Mouse (Mus musculus) heart, adult 2 months (tissue): ENCODE data around the gene Rnf208. TPM values are rescaled to one million over a fixed set of nuclear protein-coding genes. Genes with fewer than 3 reads are reported as not detected.

Source experiments
- DNase-seq, 2 experiments: peaks; one replicate each; pipeline ENCODE4 v3.0.0; 2021
- H3K27ac ChIP-seq: fragments of 200-600 bp; 2 replicates; pipeline ENCODE4 v1.8.1; 2022
- H3K27me3 ChIP-seq: fragments of 200-500 bp; 2 replicates; pipeline ENCODE4 v1.6.1; 2012; ENCODE audit warnings: mild to moderate bottlenecking, low read length, inconsistent platforms, mixed read lengths; ENCODE audit not compliant: control insufficient read depth, insufficient read depth
- H3K36me3 ChIP-seq: fragments of 200-500 bp; 2 replicates; pipeline ENCODE4 v1.6.1; 2012; ENCODE audit warnings: low read length, inconsistent platforms; ENCODE audit not compliant: control insufficient read depth, insufficient read depth
- H3K4me1 ChIP-seq: fragments of 200-500 bp; 2 replicates; pipeline ENCODE4 v1.6.1; 2011; ENCODE audit warnings: low read length; ENCODE audit not compliant: control insufficient read depth, insufficient read depth
- H3K4me3 ChIP-seq: fragments of 200-600 bp; 2 replicates; pipeline ENCODE4 v1.8.1; 2022
- H3K79me2 ChIP-seq: fragments of 200-500 bp; replicated peaks from 2 replicates; pipeline ENCODE4 v1.6.1; 2012; ENCODE audit warnings: mild to moderate bottlenecking, inconsistent platforms, low read length, moderate library complexity, mixed read lengths; ENCODE audit not compliant: control insufficient read depth, insufficient read depth
- H3K9ac ChIP-seq: fragments of 200-500 bp; 2 replicates; pipeline ENCODE4 v1.6.1; 2012; ENCODE audit warnings: low read depth, mild to moderate bottlenecking, control low read depth, inconsistent platforms, low read length, mixed read lengths
- CTCF ChIP-seq: fragments of 200-600 bp; IDR thresholded peaks from 2 replicates; pipeline ENCODE4 v1.8.1; 2022; ENCODE audit warnings: antibody characterized with exemption, mild to moderate bottlenecking, moderate library complexity
- EP300 ChIP-seq: fragments of 200-500 bp; IDR thresholded peaks from 2 replicates; pipeline ENCODE4 v1.6.1; 2011; ENCODE audit warnings: low read depth, low read length, control low read depth; ENCODE audit not compliant: insufficient read depth
- POLR2A ChIP-seq: fragments of 200-500 bp; IDR thresholded peaks from 2 replicates; pipeline ENCODE4 v1.6.1; 2011; ENCODE audit warnings: mild to moderate bottlenecking, low read depth, low read length, control low read depth; ENCODE audit not compliant: insufficient read depth
- WGBS: fragments of 180-500 bp; shearing (Covaris S2); methylation state at CpG from one replicate; pipeline ENCODE4 v1.1.7; 2018; 5-methylcytosine and 5-hydroxymethylcytosine counted together
- intact Hi-C: fragments of 180-260 bp; cut with DNase I; formaldehyde crosslinking; loops from one replicate; pipeline ENCODE4 v1.15.1; 2025
- polyA plus RNA-seq: library from polyadenylated mRNA; depleted of rRNA; stranded (reverse); fragments of >200 nt; gene quantifications from 2 replicates; pipeline ENCODE4 v1.2.3, GENCODE M21; 2012
- total RNA-seq, 2 experiments: library from RNA; stranded (reverse); gene quantifications; 2 replicates each; pipeline ENCODE4 v1.2.3; 2021

Gene Rnf208
- total and polyA plus RNA-seq, 3 experiments = 0.47 to 2.4 (median 0.61) TPM

DNA sequence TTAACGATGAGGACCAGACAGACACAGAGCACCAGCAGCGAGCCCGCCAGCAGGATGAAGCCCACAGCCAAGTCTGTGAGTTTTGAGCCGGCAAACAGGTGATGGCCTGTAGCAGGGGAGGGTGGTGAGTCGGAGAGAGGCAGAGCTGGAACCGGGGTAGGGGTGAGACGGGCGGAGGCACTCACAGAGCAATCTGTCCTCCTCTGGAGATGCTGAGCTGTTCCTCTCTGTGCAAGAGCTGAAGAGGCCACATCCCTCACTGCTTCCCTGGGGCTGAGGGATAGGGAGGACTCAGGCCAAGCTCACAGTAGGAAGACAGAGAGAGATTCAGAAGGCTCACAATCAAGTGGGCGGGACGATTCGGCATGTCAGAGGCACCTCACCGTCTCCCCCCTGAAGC lies 11.0 kb upstream of the Rnf208 start:
- Histone ChIP-seq H3K4me3 (no peak overlapping the region), H3K27ac (no peak overlapping the region), H3K27me3 (no peaks in the 10 kb centered on the region), H3K9ac (no peak overlapping the region), H3K4me1 (peaks cover 4% of the 10 kb centered on the region), H3K79me2 (no peaks in the 10 kb centered on the region), H3K36me3 (no peaks in the 10 kb centered on the region)
- no peak for DNase-seq
- intact Hi-C loops = no loop called here
- TF ChIP-seq EP300 = no peak
- TF ChIP-seq CTCF = no peak
- 60% methylated on average over 12 of the region's 12 CpGs for WGBS

GRCm38 (mm10) chr2:25233421-25233820 lies 8.6 kb upstream of the Rnf208 start:
- Histone ChIP-seq H3K4me3 (no peak overlapping the region), H3K4me1 (peaks cover 2% of the 10 kb centered on the region; the same call in 1 of the 2 replicates), H3K27ac (no peak overlapping the region), H3K9ac (no peak overlapping the region), H3K36me3 (no peaks in the 10 kb centered on the region), H3K79me2 (no peaks in the 10 kb centered on the region), H3K27me3 (no peaks in the 10 kb centered on the region)
- no peak for DNase-seq
- intact Hi-C loops = no loop called here
- no peak for TF ChIP-seq POLR2A
- TF ChIP-seq CTCF = no peak
- no peak for TF ChIP-seq EP300
- WGBS = 63% methylated on average over 4 of the region's 4 CpGs

DNA sequence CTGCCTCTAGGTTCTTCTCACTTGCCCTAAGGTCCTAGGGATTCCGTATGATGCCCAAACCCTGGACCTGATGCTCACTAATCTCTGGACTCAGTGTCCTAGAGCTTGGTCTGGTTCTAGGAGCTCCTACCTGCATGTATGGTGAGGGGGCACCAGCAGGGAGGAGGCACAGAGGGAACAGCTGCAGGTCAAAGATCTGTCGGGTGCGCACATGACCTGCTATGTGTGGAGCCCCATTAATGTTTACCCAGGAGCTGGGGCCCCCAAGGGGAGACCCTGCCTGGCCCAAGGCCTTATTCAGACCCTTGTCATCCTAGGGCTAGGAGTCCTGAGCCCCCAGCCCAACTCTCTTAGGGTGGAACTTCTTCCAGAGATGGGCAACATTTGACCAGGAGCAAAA lies 8.0 kb upstream of the Rnf208 start, which contains the start of gene Slc34a3:
Slc34a3 (minus strand) TSS at position 315 of the 400 bp plus-strand sequence.
- Histone ChIP-seq H3K36me3 (no peaks in the 10 kb centered on the region), H3K9ac (no peak within 1 kb of the TSS), H3K4me1 (no peaks in the 10 kb centered on the region), H3K27ac (no peak within 1 kb of the TSS), H3K79me2 (no peaks in the 10 kb centered on the region), H3K27me3 (no peaks in the 10 kb centered on the region), H3K4me3 (no peak within 1 kb of the TSS)
- DNase-seq = no peak
- TF ChIP-seq EP300 (no peak), CTCF (no peak), POLR2A (no peak)
- intact Hi-C loops = no loop called here
- 86% methylated on average over 3 of the region's 3 CpGs for WGBS

- H3K9ac ChIP-seq = no peak overlapping the region
- intact Hi-C loops = no loop called here
- no peaks in the 10 kb centered on the region for H3K36me3 ChIP-seq
- no peak for DNase-seq
- WGBS = 54% methylated on average over 5 of the region's 5 CpGs
- H3K4me3 ChIP-seq = no peak overlapping the region
- H3K27ac ChIP-seq = no peak overlapping the region
- no peaks in the 10 kb centered on the region for H3K27me3 ChIP-seq
- no peaks in the 10 kb centered on the region for H3K4me1 ChIP-seq
- TF ChIP-seq CTCF = no peak
- no peak for TF ChIP-seq POLR2A
- no peak for TF ChIP-seq EP300
- no peaks in the 10 kb centered on the region for H3K79me2 ChIP-seq
Measured at GRCm38 (mm10) chr2:25234551-25235220, 7.4 kb upstream of the Rnf208 start.

GRCm38 (mm10) chr2:25236614-25237013 lies 5.4 kb upstream of the Rnf208 start, which contains the start of gene Rnf224:
TSS of gene Rnf224 (minus strand) at chr2:25236787.
- WGBS = 21% methylated on average over 8 of the region's 8 CpGs
- TF ChIP-seq POLR2A = no peak
- TF ChIP-seq CTCF = no peak
- TF ChIP-seq EP300 = no peak
- Histone ChIP-seq H3K36me3 (no peaks in the 10 kb centered on the region), H3K9ac (no peak within 1 kb of the TSS), H3K4me3 (no peak within 1 kb of the TSS), H3K27me3 (no peaks in the 10 kb centered on the region), H3K4me1 (peaks cover 2% of the 10 kb centered on the region; the same call in 1 of the 2 replicates), H3K27ac (no peak within 1 kb of the TSS), H3K79me2 (no peaks in the 10 kb centered on the region)
- DNase-seq = no peak
- intact Hi-C loops = no loop called here

- 58% methylated on average over 4 of the region's 4 CpGs for WGBS
- intact Hi-C loops = no loop called here
- Histone ChIP-seq H3K27me3 (peaks cover 2% of the 10 kb centered on the region; the same call in 1 of the 2 replicates), H3K27ac (no peak overlapping the region), H3K9ac (no peak overlapping the region), H3K36me3 (no peaks in the 10 kb centered on the region), H3K4me1 (peaks cover 2% of the 10 kb centered on the region; the same call in 1 of the 2 replicates), H3K79me2 (no peaks in the 10 kb centered on the region), H3K4me3 (no peak overlapping the region)
- DNase-seq = no peak
- no peak for TF ChIP-seq POLR2A
- TF ChIP-seq CTCF = no peak
- TF ChIP-seq EP300 = no peak
Measured at GRCm38 (mm10) chr2:25237522-25237921, 4.5 kb upstream of the Rnf208 start.
